Mouse (Mus musculus): ENCODE measurements around the gene Pmepa1.
A peak's percentile ranks its signal among the peaks of the same experiment; 100 is the strongest.

Pmepa1 gene

DNA sequence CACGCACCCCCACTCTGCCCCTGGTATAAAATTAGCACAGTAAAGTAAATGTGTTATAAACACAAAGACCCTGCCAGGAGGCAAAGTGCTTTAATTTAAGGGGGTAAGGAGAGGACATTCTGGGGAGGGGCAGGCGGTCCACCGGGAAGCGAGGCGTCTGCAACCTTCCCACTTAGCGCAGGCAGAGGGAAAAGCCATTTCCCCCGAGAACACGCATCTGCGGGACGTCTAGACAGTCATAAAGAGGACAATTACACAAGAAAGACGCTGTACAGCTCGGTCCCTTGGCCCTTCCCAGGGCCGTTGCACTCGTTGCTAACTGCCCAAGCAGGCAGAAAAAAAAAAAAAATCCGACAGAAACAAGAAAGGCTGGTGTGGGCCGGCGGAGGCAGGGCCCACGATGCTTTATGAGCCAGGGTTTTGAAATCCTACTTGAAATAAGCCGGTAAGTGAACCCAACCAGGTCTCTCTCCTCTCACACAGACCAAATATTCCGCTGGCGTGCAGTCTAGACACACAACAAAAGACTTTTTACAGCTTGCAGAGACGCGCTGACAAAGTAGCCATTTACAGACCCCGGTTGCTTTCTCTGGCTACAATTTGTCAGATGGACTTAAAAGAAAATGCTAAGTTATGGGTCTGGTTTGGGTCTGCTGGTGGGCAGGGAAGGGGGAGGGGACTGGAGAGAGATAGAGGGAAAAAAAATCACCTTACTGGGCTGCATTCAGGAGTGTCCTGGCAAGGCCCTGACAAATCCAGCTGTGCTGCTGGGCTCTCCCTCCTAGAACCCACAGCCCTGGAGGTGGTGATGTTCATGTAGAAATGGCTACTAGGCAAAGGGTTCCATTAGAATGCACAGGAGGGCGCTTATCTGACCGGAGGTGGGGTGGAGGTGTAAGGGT, 22.3 kb downstream of the Pmepa1 start:
- DNase-seq (ENCODE audit: low spot score in 2 of 2) = no peak

DNA sequence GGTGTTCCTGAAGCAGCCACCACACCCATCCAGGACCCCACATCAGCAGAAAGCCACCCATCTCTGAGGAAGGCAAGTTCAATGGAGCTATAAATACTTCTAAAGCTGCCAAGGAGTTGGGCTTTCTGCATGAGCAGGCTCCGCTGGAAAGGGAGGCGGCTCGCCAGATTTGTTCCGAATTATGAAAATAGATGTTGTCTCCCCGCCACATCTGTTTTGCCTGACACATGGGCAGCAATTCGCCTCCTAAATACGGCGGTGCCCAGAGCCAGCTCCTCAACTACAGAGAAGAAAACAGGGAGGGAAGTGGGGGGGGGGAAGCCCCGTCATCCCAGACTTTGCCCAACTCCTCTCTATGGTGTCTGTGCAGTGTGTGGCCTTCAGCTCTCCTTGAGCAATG, 24.7 kb downstream of the Pmepa1 start:
- peak; percentile 42 to 64 for DNase-seq (ENCODE audit: low spot score in 2 of 2)

DNA sequence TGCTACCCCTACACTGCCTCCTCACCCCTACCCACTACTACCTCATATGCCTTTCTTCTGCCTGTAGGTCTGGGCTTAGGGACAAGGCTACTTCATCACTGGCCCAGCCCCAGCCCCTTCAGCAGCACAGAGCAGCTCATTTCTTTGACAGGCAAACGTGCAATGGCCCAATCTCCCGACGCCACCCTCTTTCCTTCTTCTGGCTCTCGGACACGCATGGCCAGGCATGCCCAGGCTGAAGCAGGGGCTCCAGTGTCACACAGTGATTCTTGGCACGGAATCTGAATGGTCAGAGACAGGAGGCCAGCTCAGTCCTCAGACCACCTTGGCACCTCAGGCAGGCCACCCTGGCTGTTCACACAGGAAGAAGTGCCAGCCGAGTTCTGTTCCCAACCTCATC, 25.2 kb downstream of the Pmepa1 start:
- DNase-seq (ENCODE audit: low spot score in 2 of 2) = no peak

DNA sequence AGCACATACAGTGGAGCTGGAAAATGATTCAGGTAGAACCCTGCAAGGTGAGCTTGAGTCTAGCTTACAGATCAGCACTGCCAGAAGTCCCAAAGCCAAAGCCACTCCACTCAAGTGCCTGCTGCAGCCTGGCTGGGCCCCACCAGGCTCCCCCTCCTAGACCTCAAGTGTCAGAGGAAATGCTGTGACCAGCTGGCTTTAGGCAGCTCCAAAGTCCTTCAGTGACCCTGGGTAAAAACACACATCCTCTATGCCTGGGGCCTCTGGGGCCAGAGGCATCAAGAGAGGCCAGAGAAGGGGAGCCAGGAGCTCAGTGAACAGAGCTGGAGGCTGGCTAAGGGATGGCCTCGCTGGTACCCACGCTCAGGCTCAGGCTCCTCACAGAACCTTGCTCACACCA, 25.9 kb downstream of the Pmepa1 start:
- DNase-seq (ENCODE audit: low spot score in 2 of 2) = no peak

DNA sequence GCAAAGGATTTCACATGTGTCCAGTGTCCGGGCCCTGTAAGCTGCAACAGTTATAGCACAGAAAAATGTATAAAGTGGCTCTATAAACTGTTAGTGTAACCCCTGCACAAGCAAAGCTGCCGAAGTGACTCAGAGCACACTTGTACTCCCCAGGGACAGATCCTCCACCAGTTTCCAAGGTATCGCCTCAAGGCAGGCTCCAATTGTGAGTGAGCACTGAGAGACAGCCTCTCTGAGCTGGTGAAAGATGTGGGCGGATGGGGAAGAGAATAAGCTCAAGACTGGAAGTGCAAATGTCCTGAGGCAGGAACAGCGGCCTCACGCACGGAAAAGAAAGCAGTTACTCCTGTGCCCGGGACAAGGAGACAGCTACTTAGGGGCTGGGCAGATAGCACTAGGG, 26.4 kb downstream of the Pmepa1 start:
- peak in 1 of 2 experiments; percentile 51 for DNase-seq (ENCODE audit: low spot score in 2 of 2)

DNA sequence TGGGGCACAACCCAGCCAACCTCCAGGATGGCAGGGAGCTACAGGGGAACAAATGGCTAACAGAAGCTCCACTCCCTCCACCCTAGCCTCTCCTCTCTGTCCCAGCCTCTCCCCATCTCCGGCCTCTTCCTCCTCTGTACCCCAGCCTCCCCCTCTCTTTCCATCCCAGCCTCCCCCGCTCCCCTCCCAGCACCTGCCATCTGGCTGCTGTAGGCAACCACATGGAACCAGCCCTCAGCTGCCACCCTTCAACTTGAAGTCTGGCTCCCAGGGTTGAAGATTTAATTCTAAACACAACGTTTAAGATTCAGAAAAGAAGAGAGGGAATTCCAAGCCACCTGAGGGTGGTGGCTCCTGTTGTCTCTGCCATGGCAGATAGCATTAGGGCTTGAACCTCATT, 26.9 kb downstream of the Pmepa1 start:
- DNase-seq (ENCODE audit: low spot score in 2 of 2) = peak; percentile 49

DNA sequence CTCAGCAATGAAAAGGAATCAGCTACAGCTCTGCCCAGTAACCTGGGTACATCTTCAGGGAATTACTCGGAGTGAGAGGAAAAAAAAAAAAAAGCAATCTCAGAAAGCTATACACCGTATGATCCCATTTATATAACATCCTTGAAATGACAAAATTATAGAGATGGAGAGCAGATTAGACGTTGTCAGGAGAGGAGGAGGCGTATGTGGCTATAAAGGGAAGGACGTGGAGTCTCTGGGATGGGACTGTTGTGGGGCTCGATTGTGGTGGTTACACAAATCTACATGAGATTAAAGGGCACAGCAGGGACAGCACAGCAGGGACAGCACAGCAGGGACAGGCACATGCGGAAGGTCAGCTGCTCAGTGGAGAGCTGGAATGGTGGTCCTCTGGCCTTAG, 27.5 kb downstream of the Pmepa1 start:
- DNase-seq (ENCODE audit: low spot score in 2 of 2) = no peak

DNA sequence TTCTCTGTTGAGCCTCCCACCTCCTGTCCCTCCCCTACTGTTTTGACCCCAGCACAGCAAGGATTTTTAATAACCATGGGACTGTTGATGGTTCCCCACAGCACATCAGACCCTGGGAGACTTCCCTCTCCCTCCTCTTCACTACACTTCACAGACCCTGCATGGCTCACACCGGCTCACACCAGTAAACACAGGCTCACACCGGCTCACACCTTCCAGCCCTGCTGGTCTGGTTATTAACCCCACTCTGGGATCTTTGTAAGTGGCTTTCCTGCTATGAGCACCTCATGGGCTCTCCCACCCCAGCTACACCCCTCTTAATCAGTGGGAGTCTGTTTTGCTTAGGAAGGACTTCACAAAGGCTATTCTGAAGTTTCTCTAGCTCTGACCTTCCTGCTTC, 28.4 kb downstream of the Pmepa1 start:
- DNase-seq (ENCODE audit: low spot score in 2 of 2) = no peak

DNA sequence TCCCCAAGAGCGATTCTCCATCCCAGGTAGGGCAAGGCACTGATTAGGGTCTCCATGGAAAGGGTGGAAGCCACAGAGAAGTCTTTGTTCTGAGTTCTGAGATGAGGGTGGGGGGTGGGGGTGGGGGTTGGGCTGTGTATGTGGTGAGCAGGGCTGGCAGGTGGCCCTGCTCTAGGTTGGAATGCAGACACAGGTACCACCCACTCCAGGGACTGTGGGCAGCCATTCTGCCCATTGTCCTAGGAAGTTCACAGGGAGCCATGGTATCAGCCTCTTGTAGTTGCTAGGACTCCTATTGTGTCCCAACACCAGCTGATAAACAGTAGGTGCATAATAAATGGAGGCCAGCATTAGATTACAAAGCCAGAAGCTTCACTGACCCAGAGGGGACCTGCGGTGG, 29.1 kb downstream of the Pmepa1 start:
- no peak for DNase-seq (ENCODE audit: low spot score in 2 of 2)

DNA sequence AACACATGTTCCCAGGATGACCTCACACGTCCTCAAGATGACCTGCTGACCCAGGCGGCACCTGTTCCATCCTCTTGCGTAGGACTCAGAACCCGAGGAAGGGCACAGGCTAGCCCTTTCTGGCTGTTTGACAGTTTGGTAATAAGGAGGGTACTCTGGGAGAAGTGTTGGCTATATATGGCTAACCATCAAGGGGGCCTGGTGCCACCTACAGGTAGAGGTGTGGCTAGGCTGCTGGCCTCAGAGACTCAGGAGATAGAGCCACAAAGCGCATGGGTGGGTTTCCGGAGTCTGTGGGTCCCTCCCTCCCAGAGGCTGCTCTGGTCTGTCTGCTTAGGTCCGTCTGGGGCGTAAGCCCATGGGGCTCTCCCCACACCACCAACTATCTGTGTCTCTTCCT, 29.6 kb downstream of the Pmepa1 start:
- DNase-seq (ENCODE audit: low spot score in 2 of 2) = no peak

DNA sequence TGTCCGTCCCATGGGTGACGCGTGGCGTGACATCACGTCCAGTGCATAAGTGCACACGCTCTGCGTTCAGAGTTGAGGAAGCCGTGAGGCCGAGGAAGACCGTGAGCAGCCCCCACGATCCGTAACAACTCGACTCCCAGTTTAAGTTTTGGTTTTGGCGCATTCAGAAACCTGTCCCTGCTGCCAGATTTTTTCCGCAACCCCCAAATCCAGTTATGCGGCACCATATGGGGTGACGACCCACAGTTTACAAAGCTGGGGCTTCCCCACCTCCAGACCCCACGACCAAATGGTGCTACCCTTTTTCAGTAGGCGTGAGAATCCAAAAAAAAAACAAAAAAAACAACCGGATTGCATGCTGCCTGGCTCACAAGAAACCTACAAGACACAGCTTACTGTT, 31.1 kb downstream of the Pmepa1 start:
- DNase-seq (ENCODE audit: low spot score in 2 of 2) = peak; percentile 40 to 42

DNA sequence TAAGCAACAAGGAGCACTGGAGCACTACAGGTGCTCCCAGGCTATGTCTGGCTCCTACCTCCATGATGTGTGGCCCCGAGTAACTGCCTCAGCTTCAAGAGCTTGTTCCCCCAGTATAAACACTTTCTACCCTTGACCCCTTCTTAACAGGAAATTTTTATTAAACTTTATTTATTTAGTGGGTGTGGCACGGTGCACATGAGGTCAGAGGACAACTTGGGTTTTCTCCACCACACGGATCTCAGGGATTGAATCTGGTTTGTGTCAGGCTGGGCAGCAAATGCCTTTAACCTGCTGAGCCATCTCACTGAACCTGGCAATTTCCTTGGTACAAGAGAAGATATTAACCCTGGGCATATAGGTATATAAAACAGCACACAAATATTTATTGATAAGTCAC, 32.2 kb downstream of the Pmepa1 start:
- no peak for DNase-seq (ENCODE audit: low spot score in 2 of 2)

DNA sequence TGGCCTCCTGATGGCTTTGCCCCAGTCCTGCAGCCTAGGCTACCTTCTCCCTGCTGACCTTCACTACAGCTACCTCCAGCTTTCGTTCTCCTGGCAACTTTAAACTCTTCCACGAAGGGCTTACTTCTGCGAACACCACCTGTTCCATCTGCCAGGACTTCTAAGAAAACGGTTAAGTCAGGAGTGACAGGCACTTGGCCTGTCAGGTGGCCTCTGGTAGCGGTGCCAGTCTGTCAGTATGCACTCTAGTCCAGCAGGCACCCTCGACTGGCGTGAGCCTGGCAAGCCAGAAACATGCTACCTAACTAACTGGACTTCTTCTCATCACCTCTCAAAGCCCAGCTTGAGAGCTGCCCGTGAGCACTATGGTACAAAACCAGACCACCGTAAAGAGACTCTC, 32.7 kb downstream of the Pmepa1 start:
- DNase-seq (ENCODE audit: low spot score in 2 of 2) = no peak

DNA sequence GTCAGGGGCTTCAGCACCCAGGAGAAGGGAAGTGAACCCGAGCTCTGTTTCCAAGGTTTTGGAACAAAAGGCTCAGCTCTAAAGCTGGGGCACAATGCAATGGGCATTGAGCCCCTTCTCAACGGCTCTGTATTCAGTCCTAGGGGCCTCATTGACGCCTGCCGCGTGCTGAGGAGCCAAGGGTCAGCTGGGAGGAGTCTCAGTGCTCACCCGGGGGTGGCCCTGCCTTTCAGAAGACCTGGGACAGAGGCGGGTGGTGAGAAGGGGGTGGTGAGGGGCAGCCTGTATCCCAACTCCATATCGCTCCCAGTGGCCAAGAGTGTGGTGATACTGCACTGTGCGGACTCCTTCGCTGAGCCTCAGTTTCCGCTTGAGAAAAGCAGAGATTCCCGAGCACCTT, 33.5 kb downstream of the Pmepa1 start:
- DNase-seq (ENCODE audit: low spot score in 2 of 2) = no peak

DNA sequence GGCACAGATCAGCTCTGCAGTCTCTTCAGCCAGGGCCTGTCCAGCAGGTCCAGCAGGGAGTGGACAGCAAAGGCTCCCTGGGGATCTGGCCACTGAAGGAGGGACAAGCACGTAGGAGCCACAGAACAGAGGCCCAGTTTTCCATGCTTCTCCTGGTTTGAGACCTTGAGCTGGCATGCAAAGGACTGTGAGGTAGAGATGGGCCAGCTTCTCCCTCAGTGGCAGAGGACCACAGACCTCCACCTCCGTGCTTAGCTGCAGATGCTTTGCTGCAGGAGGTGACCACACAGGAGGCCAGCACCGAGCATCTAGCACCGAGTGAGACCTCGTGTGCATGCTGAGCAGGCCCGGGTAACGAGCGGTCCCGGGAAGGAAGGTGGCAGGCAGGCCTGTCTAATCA, 35.6 kb downstream of the Pmepa1 start:
- no peak for DNase-seq (ENCODE audit: low spot score in 2 of 2)

DNA sequence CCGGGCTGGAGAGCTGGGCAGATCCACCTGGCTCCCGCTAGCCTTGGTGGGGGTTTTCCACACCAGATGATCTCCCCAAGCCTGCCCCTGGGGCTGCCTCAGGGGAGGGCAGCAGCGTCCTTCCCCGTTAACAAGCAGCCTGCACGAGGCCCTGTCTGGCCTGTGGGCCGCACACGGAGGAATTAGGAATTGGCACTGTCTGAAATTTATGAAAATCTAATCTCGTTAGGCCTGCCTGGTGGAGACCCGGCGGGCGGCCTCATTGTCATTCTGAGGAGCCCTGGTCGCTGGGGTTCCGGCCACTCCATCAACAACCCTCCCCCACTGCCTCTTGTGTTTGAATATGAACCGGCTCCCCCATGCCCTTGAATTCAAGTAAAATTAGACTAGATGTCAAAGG, 37.8 kb downstream of the Pmepa1 start:
- no peak for DNase-seq (ENCODE audit: low spot score in 2 of 2)

DNA sequence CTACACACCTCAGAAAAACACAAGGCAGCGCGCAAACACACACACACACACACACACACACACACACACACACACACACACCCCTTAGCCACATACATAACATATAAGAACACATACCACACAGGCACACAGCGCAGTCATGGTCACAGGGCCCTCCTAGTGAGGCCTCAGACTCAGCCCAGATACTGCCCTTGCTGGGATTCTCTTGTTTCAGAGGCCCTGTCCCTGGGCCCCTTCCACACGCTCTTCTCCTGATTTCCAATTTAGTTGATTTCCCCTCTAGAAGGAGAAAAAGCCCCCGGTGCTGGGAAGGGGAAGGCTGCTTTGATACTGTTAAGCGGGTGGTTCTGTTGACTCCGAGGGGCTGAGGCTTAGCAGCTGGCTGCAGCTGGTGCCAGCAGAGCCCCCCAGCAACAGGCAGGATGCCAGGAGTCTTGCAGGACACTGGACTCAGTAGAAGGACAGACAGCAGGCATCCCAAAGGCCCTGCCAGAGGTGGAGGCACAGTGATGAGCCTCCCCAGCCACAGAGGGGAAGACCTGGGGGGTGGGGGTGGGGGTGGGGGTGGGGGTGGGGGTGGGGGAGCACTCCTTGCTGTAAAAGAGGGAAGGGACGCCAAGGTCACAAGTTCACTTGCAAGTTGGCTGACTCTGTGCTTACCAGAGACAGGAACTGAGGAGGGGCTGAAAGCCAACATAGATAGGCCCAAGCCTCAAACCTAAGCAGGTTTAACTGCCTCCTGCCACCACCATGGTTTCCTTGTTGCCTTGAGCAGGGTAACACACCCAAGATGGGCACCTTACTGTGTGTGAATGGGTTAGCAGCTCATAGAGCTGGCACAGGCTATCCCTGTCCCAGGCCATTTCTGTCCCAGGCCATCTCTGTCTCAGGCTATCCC, 40.6 kb downstream of the Pmepa1 start:
- no peak for DNase-seq (ENCODE audit: low spot score in 2 of 2)

DNA sequence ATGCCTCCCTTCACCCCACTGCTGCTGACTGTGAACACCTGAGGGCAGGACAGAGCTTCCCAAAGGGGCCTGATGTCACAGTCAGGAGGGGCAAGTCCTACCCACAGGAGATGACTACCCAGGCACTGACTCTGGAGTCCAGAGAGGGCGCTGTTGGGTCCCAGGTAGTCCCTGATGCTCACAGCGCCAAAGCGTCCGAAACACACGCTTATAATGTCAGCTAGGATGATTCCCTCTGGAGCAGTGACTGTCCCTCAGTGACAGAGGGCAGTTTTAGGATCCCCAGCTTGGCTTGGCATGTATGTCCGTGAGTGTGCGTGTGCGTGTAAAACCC, 43.6 kb downstream of the Pmepa1 start:
- no peak for DNase-seq (ENCODE audit: low spot score in 2 of 2)

DNA sequence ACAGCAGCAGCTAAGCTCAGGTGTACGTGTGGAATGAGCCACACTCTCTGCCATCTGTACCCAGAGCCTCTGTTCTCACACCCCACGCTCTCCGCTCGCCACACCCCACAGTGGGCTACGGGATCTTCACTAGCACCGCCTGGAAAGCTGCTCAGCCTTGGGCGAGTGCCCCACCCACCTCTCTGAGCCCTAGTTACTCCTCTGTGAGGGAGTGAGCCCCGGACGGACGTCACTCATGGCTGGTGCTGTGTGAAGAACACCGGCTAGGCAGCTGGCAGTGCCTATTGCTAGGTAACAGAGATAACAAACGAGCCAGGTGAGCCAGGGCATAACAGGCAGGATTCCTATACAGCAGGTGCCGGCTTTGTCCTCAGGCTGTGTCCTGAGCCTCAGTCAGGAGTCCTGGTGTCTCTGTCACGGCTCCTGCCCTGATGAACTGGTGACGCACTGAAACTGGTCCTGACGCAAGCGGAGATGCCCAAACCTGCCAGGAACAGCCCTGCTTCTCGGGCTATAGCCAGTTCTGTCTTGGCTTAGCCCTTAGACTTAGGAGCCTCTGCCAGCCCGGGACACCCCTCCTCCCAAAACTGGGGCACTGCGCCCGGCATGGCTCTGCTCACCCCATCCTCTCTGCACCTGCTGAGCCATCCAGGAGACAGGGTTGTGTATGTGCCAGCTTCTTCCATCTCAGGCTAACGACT, 44.1 kb downstream of the Pmepa1 start:
- DNase-seq (ENCODE audit: low spot score in 2 of 2) = peak; percentile 45 to 59

DNA sequence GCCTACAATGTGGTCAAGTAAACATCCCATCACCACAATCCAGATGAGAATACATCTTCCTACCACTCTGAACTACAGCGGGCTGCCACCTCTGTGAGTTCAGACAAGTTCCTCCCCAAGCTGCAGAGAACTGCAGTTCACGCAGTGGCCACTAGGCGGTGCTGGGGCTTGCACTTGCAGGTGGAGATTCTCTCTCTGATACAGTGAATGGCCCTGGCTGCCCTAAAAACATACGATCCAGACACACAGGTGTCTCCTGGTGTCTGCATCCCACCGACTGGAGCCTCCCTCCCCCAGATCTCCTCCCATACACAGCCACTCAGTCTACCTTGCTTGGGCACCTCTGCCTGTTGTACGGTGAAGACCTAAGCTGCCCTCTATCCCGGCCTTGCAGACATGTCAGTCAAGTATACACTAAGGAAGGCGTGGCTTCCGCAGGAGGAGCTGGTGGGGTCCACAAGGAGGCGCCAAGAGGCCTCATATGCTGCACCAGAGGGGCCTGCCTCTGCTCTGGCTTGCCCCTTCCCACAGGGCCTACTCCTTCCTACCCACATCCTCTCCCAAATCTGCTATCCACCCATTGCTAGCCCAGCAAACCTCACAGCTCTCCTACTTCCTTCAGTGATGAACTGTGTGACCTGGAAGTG, 46.6 kb downstream of the Pmepa1 start:
- DNase-seq (ENCODE audit: low spot score in 2 of 2) = peak; percentile 94 to 96

DNA sequence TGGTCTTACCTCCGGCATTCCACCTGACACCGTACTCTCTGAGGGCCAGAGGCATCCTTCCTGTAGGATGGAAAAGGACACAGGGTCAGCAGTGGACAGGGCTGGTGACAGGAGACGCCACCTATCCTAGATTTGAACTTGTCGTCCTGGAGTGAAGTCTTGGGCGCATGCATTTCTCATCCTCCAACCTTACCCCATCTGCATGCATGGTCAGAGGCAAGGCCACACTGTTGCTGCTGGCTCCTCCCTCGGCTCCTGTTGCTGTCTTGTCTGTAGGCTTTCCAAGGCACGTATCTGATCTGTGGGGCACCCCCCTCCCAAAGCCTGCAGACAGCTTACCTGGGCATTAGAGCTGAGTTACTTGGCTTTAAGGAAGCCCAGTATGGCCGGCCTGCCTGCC, 47.8 kb downstream of the Pmepa1 start:
- no peak for DNase-seq (ENCODE audit: low spot score in 2 of 2)

DNA sequence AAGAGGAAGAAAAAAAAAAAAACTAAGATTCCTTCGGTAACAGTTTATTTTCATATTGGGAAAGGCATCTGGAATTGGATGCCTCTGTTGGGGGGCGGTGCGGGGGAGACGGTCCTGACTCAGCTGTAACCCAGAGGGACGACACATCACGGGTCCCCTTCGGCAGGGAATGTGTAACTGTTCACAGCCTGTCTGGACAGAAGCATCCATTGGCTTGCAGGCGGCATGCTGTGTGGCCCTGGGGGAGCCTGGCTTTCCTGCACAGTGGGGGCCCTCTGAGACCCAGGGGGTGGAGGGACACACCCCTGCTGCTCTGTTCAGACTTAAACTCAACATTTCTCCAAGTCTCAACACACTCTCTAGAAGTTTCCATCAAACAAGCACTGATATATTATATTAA, 49.5 kb downstream of the Pmepa1 start:
- DNase-seq (ENCODE audit: low spot score in 2 of 2) = no peak

Data from right cerebral cortex, adult 2 months (tissue).